Mouse (Mus musculus) lung, postnatal 0 days (tissue): Measurements from ENCODE around the gene Tagln2. TPM values are rescaled to one million over a fixed set of nuclear protein-coding genes. Genes with fewer than 3 reads are reported as not detected.

ENCODE experiments used
- ATAC-seq: fragments of 200-750 bp; cut with Nextera tagmentation; 2 replicates; pipeline ENCODE4 v1.8.0; 2017; ENCODE audit warnings: moderate library complexity
- DNase-seq: peaks from one replicate; pipeline ENCODE4 v3.0.0-alpha.2; 2016; ENCODE audit warnings: low spot score
- H3K27ac ChIP-seq: fragments of 300-500 bp; sonication (generic); 2 replicates; pipeline ENCODE4 v1.5.1; 2014; ENCODE audit warnings: antibody characterized with exemption, mild to moderate bottlenecking, low read length, mixed read lengths
- H3K27me3 ChIP-seq: fragments of 300-500 bp; sonication (generic); replicated peaks from 2 replicates; pipeline ENCODE4 v1.6.1; 2014; ENCODE audit warnings: low read length, mixed read lengths; ENCODE audit not compliant: insufficient read depth
- H3K36me3 ChIP-seq: fragments of 300-500 bp; sonication (generic); 2 replicates; pipeline ENCODE4 v1.6.1; 2014; ENCODE audit warnings: low read length, mixed read lengths; ENCODE audit not compliant: insufficient read depth
- H3K4me1 ChIP-seq: fragments of 300-500 bp; sonication (generic); 2 replicates; pipeline ENCODE4 v1.6.1; 2014; ENCODE audit warnings: antibody characterized with exemption, low read depth, low read length, mixed read lengths; ENCODE audit not compliant: insufficient read depth
- H3K4me2 ChIP-seq: fragments of 300-500 bp; sonication (generic); replicated peaks from 2 replicates; pipeline ENCODE4 v1.6.1; 2014; ENCODE audit warnings: low read depth, mild to moderate bottlenecking, low read length, moderate library complexity, mixed read lengths
- H3K4me3 ChIP-seq: fragments of 300-500 bp; sonication (generic); 2 replicates; pipeline ENCODE4 v1.5.1; 2014; ENCODE audit warnings: low read depth, low read length
- H3K9ac ChIP-seq: fragments of 300-500 bp; sonication (generic); replicated peaks from 2 replicates; pipeline ENCODE4 v1.6.1; 2014; ENCODE audit warnings: low read depth, mild to moderate bottlenecking
- H3K9me3 ChIP-seq: fragments of 300-500 bp; sonication (generic); 2 replicates; pipeline ENCODE4 v1.6.1; 2016; ENCODE audit warnings: low read length, mixed read lengths
- CTCF ChIP-seq: IDR thresholded peaks from 2 replicates; pipeline ENCODE4 v1.5.1; 2016; ENCODE audit warnings: antibody characterized with exemption, mild to moderate bottlenecking
- EP300 ChIP-seq: IDR thresholded peaks from 2 replicates; pipeline ENCODE4 v1.6.1; 2016; ENCODE audit warnings: antibody characterized with exemption, mild to moderate bottlenecking, control low read depth
- WGBS: fragments of 180-500 bp; shearing (Covaris S2); extraction: QIAGEN DNeasy Blood & Tissue Kit; methylation state at CpG from one replicate; pipeline ENCODE4 v1.1.7; 2014; 5-methylcytosine and 5-hydroxymethylcytosine counted together
- polyA plus RNA-seq: library from polyadenylated mRNA; unstranded; fragments of >200 nt; fragmentation: Nextera tagmentation; extraction: Ambion mirVana; gene quantifications from 2 replicates; pipeline ENCODE4 v1.2.1, GENCODE M21; 2015

The Tagln2 gene
- polyA plus RNA-seq, 1 experiment from 2014 or later: 823 TPM

DNA sequence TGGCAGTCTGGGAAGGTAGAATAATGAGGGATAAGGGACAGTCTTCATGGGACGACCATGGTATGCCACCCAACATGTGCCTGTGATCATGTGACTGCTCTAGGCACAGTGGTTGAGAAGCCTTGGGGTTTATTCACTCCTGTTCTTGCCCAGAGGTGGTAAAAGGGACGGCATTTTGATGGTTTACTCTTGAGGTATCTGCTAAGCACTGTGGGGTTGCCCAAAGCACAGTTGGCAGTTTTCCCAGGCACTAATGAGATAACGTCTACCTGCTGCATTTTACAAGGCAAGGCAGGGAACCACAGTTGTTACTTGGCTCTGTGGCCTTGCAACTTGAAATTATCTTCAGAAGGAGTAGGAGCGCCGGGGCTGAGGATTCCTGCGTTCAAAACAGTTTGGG, 40.0 kb downstream of the Tagln2 start:
- 51% methylated on average over 6 of the region's 6 CpGs for WGBS
- Histone ChIP-seq H3K27me3 (no peaks in the 10 kb centered on the region), H3K4me1 (no peaks in the 10 kb centered on the region), H3K9ac (no peak overlapping the region), H3K27ac (no peak overlapping the region), H3K4me2 (no peak overlapping the region), H3K36me3 (no peaks in the 10 kb centered on the region), H3K4me3 (no peak overlapping the region), H3K9me3 (no peaks in the 10 kb centered on the region)
- TF ChIP-seq CTCF: no peak
- TF ChIP-seq EP300: no peak
- no peak for ATAC-seq
- no peak for DNase-seq

GRCm38 (mm10) chr1:172540283-172540820, 40.5 kb downstream of the Tagln2 start:
- Histone ChIP-seq H3K4me1 (no peaks in the 10 kb centered on the region), H3K27ac (no peak overlapping the region), H3K27me3 (no peaks in the 10 kb centered on the region), H3K9ac (no peak overlapping the region), H3K9me3 (no peaks in the 10 kb centered on the region), H3K36me3 (no peaks in the 10 kb centered on the region), H3K4me3 (no peak overlapping the region), H3K4me2 (no peak overlapping the region)
- ATAC-seq (no peak), DNase-seq (no peak)
- TF ChIP-seq EP300: no peak
- TF ChIP-seq CTCF: no peak
- WGBS: 60% methylated on average over 11 of the region's 11 CpGs

DNA sequence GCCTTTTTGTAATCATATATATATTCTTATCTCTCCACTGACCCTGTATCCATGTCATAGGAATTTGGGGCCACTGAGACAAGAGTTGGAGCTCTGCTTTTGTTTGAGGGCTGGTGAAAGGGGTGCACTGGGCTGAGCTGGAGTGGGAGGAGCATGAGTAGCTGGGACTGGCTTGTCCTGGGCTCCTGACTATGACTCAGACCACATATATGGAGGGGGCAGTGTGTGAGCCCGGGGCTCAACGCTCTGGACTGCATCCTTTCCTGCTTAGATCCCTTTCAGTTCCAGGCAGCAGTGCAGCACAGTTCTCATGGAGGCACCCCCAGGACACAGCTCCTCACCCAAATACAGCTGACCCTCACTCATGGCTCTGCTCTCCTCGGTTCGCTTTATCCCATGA, 46.2 kb downstream of the Tagln2 start:
- 66% methylated on average over 4 of the region's 4 CpGs for WGBS
- no peaks in the 10 kb centered on the region for H3K36me3 ChIP-seq
- ATAC-seq: no peak

DNA sequence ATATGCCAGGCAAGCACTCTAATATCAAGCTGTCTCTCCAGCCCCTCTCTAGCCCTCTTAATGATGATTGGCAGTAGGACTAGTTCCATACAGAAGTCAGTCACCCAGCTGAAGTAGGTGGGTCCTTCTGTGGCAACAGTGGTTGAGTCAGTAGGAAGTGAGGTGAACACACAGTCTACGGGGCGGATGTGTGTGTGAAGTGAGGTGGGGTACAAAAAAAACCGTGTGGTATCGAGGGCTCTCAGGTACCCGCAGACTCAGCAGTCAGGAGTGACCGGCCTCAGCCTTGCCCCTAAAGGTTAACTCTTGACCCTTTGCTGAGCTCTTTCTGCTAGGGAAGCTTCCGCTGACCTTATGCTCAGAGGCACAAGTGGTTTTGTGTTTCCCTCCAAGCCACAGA, 48.7 kb downstream of the Tagln2 start:
- WGBS: 37% methylated on average over 7 of the region's 7 CpGs
- no peaks in the 10 kb centered on the region for H3K36me3 ChIP-seq
- TF ChIP-seq EP300 (no peak), CTCF (no peak)
- no peak overlapping the region for H3K9ac ChIP-seq
- no peaks in the 10 kb centered on the region for H3K27me3 ChIP-seq
- ATAC-seq (no peak; the same call in 1 of the 2 replicates), DNase-seq (peak; percentile 58)
- no peaks in the 10 kb centered on the region for H3K9me3 ChIP-seq
- no peak overlapping the region for H3K27ac ChIP-seq
- H3K4me1 ChIP-seq: peaks cover 10% of the 10 kb centered on the region; the same call in 1 of the 2 replicates
- 0 out of 2 replicates have a peak overlapping the region, but pooled peaks have one; percentile 8 for H3K4me2 ChIP-seq
- no peak overlapping the region for H3K4me3 ChIP-seq

More for the DNA sequence above, 46.2 kb downstream of the Tagln2 start:
- H3K27me3 ChIP-seq: no peaks in the 10 kb centered on the region
- H3K4me3 ChIP-seq: no peak overlapping the region
- no peak overlapping the region for H3K27ac ChIP-seq
- no peak for DNase-seq
- no peak overlapping the region for H3K9ac ChIP-seq
- H3K9me3 ChIP-seq: no peaks in the 10 kb centered on the region
- TF ChIP-seq CTCF: no peak
- no peak for TF ChIP-seq EP300
- H3K4me1 ChIP-seq: peaks cover 9% of the 10 kb centered on the region; the same call in 1 of the 2 replicates
- H3K4me2 ChIP-seq: no peak overlapping the region

DNA sequence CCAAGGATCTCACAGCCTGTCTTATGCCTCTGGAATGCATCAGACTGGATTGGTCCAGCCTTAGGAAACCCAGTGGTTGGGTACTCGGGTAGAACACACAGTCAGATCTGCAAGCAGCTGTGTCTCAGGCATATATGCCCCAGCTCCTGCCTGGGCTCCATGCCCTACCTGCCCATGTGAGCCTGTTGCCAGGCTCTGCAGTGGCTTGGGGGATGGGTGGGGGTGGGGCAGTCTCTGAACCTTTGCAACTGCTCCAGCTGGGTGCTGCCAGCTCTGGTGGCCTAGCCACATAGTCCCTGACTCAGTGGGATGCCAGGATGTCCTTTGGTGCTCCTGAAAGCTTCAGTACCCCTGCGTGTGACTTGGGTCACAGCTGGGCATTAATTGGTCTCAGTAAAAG, 49.5 kb downstream of the Tagln2 start:
- Histone ChIP-seq H3K4me2 (peak overlapping the region; percentile 71), H3K4me3 (0 out of 2 replicates have a peak overlapping the region, but pooled peaks have one; percentile 46), H3K27me3 (no peaks in the 10 kb centered on the region), H3K4me1 (peaks cover 10% of the 10 kb centered on the region; the same call in 1 of the 2 replicates), H3K27ac (no peak overlapping the region), H3K9me3 (no peaks in the 10 kb centered on the region), H3K36me3 (no peaks in the 10 kb centered on the region), H3K9ac (no peak overlapping the region)
- WGBS: 21% methylated on average over 2 of the region's 2 CpGs
- ATAC-seq (peak; percentile 15; the same call in 1 of the 2 replicates), DNase-seq (no peak)
- TF ChIP-seq EP300 (no peak), CTCF (no peak)

- H3K9me3 ChIP-seq: no peaks in the 10 kb centered on the region
- peak overlapping the region; percentile 78 for H3K27ac ChIP-seq
- H3K9ac ChIP-seq: peak overlapping the region; percentile 30
- H3K27me3 ChIP-seq: no peaks in the 10 kb centered on the region
- no peaks in the 10 kb centered on the region for H3K36me3 ChIP-seq
- peak; percentile 58 for DNase-seq
- TF ChIP-seq CTCF (no peak), EP300 (peak; percentile 86)
- peaks cover 10% of the 10 kb centered on the region; the same call in 1 of the 2 replicates for H3K4me1 ChIP-seq
- ATAC-seq: peak; percentile 55
- H3K4me2 ChIP-seq: peak overlapping the region; percentile 71
- WGBS: 2% methylated on average over 8 of the region's 8 CpGs
- H3K4me3 ChIP-seq: peak overlapping the region; percentile 46
Observed at GRCm38 (mm10) chr1:172549717-172550116, 49.9 kb downstream of the Tagln2 start.
